Mouse (Mus musculus) intestine, postnatal 0 days (tissue): ENCODE measurements at regions not wholly inside any gene's neighbourhood (a gene's known extent, or its start where the extent isn't known, plus 50 kb on each side); places are given as distances from the start of the nearest gene placed in this dataset.
"Not testable (repeated sequence)": the region's sequence is repeated elsewhere in the genome, so short reads cannot be mapped to it uniquely, and the experiment has no call there.

ENCODE experiments used
- ATAC-seq: fragments of 200-750 bp; cut with Nextera tagmentation; 2 replicates; pipeline ENCODE4 v1.8.0; 2017; ENCODE audit warnings: mild to moderate bottlenecking, moderate TSS enrichment, moderate library complexity
- H3K27ac ChIP-seq: fragments of 300-500 bp; sonication (generic); 2 replicates; pipeline ENCODE4 v1.5.1; 2014; ENCODE audit warnings: mild to moderate bottlenecking, low read depth, low read length, moderate library complexity
- H3K27me3 ChIP-seq: fragments of 300-500 bp; sonication (generic); replicated peaks from 2 replicates; pipeline ENCODE4 v1.6.1; 2014; ENCODE audit warnings: low read length, mixed read lengths; ENCODE audit not compliant: control insufficient read depth, insufficient read depth
- H3K36me3 ChIP-seq: fragments of 300-500 bp; sonication (generic); 2 replicates; pipeline ENCODE4 v1.6.1; 2014; ENCODE audit warnings: mild to moderate bottlenecking, moderate library complexity; ENCODE audit not compliant: control insufficient read depth, insufficient read depth
- H3K4me1 ChIP-seq: fragments of 300-500 bp; sonication (generic); replicated peaks from 2 replicates; pipeline ENCODE4 v1.6.1; 2014; ENCODE audit warnings: antibody characterized with exemption, low read length, mixed read lengths; ENCODE audit not compliant: control insufficient read depth, insufficient read depth
- H3K4me2 ChIP-seq: fragments of 300-500 bp; sonication (generic); replicated peaks from 2 replicates; pipeline ENCODE4 v1.6.1; 2014; ENCODE audit warnings: low read depth, mild to moderate bottlenecking, moderate library complexity
- H3K4me3 ChIP-seq: fragments of 300-500 bp; sonication (generic); 2 replicates; pipeline ENCODE4 v1.5.1; 2014; ENCODE audit warnings: low read depth, low read length
- H3K9ac ChIP-seq: fragments of 300-500 bp; sonication (generic); 2 replicates; pipeline ENCODE4 v1.6.1; 2014; ENCODE audit warnings: mild to moderate bottlenecking, low read depth, low read length
- H3K9me3 ChIP-seq: fragments of 300-500 bp; sonication (generic); 2 replicates; pipeline ENCODE4 v1.6.1; 2016; ENCODE audit warnings: mixed run types; ENCODE audit not compliant: control insufficient read depth
- CTCF ChIP-seq: sonication (generic); IDR thresholded peaks from 2 replicates; pipeline ENCODE4 v1.5.1; 2016; ENCODE audit warnings: low read depth, mild to moderate bottlenecking, control low read depth, antibody characterized with exemption, moderate library complexity
- WGBS: fragments of 180-500 bp; shearing (Covaris S2); extraction: QIAGEN DNeasy Blood & Tissue Kit; methylation state at CpG from one replicate; pipeline ENCODE4 v1.1.7; 2014; 5-methylcytosine and 5-hydroxymethylcytosine counted together

- Histone ChIP-seq H3K4me3 (no peak overlapping the region), H3K27me3 (no peaks in the 10 kb centered on the region), H3K9ac (no peak overlapping the region), H3K4me1 (no peaks in the 10 kb centered on the region), H3K4me2 (0 out of 2 replicates have a peak overlapping the region, but pooled peaks have one; percentile 6), H3K27ac (no peak overlapping the region), H3K36me3 (no peaks in the 10 kb centered on the region), H3K9me3 (no peaks in the 10 kb centered on the region)
- WGBS = 29% methylated on average over 3 of the region's 3 CpGs
- no peak for TF ChIP-seq CTCF
- peak; percentile 92 for ATAC-seq
Observed at GRCm38 (mm10) chr8:5030651-5031050, 74.5 kb downstream of the Slc10a2 start.

DNA sequence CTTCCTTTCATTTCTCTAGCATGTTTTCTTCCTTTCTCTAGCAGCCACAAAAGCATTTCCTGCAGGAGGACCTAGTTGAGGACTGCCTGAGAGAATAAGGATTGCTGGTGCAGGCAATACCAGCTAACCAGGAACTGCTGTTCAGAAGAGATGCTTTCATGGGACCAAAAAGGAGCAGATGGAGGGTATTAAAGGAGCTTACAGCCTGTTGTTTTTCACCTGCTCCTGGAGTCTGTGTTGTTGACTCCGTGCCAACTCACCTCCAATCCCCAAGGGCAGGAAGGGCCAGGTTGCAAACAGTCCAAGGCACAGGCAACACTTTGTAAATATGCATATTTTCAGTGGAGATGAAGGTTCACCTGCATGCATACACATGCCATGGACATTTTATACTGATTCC is 92.8 kb downstream of the Slc10a2 start:
- ATAC-seq = no peak
- no peaks in the 10 kb centered on the region for H3K4me1 ChIP-seq
- no peaks in the 10 kb centered on the region for H3K36me3 ChIP-seq
- H3K27ac ChIP-seq = no peak overlapping the region
- no peak overlapping the region for H3K4me2 ChIP-seq
- H3K4me3 ChIP-seq = no peak overlapping the region
- no peak for TF ChIP-seq CTCF
- no peaks in the 10 kb centered on the region for H3K27me3 ChIP-seq
- H3K9me3 ChIP-seq = no peaks in the 10 kb centered on the region
- 81% methylated on average over 1 of the region's 1 CpGs for WGBS
- H3K9ac ChIP-seq = no peak overlapping the region

GRCm38 (mm10) chr8:5011771-5012170 is 93.4 kb downstream of the Slc10a2 start:
- WGBS = 78% methylated on average over 3 of the region's 3 CpGs

GRCm38 (mm10) chr8:5003359-5003758 is 101.8 kb downstream of the Slc10a2 start:
- H3K4me2 ChIP-seq, H3K9me3 ChIP-seq, ATAC-seq, H3K27me3 ChIP-seq, H3K36me3 ChIP-seq, H3K4me1 ChIP-seq, H3K27ac ChIP-seq, H3K9ac ChIP-seq, H3K4me3 ChIP-seq: not testable (repeated sequence)
- WGBS = 31% methylated on average over 1 of the region's 1 CpGs

More at GRCm38 (mm10) chr8:5011771-5012170, 93.4 kb downstream of the Slc10a2 start:
- no peak overlapping the region for H3K4me2 ChIP-seq
- H3K4me3 ChIP-seq = no peak overlapping the region
- no peaks in the 10 kb centered on the region for H3K9me3 ChIP-seq
- no peaks in the 10 kb centered on the region for H3K36me3 ChIP-seq
- TF ChIP-seq CTCF = no peak
- no peaks in the 10 kb centered on the region for H3K27me3 ChIP-seq
- no peak for ATAC-seq
- H3K4me1 ChIP-seq = no peaks in the 10 kb centered on the region
- no peak overlapping the region for H3K9ac ChIP-seq
- H3K27ac ChIP-seq = no peak overlapping the region
